ENCODE assay signal across 8 mouse cellular contexts in the genomic region with DNA sequence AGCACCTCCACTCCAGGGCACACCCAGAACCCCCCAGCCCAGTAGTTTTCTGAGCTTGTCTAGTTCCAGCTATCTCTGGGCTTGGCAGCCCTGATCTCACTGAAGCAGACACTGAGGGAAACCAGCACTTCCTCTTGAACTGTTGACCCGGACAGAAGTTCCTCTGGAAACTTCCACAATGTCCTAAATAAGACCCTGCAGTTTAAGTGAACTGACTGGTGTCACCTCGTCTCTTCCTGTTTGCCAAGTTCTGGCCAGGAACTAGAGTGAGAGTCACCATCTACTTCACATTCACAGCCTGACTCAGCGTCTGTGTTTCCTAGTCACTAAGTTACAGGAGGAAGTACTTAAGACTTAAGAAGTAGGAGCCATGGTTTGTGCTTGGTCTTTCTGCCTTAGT. TPM values are rescaled to one million over a fixed set of nuclear protein-coding genes. Genes with fewer than 3 reads are reported as not detected.
DNase-seq lines count a peak whose midpoint lies in the region; ATAC-seq and TF ChIP-seq lines count a peak whose summit lies in the region.

No protein-coding gene starts in this region.

- DNase-seq in gastrocnemius, adult 18-20 months (ENCODE audit: low spot score), result peak; percentile 46
- no peak for DNase-seq in gastrocnemius, postnatal 10 days
- DNase-seq in heart, adult 9 months (ENCODE audit: low spot score in 2 of 2), result peak; percentile 60 to 83
- peak; percentile 42 for DNase-seq in kidney, postnatal 10 days
- DNase-seq in gastrocnemius, postnatal 36 days, result no peak
- DNase-seq in midbrain, postnatal 0 days (ENCODE audit: low spot score), result no peak
- DNase-seq in hindbrain, postnatal 0 days (ENCODE audit: low spot score), result no peak

- H3K4me3 ChIP-seq in midbrain, postnatal 0 days (ENCODE audit: low read depth, low read length), result no peak overlapping the region
- no peak overlapping the region for H3K4me3 ChIP-seq in hindbrain, postnatal 0 days (ENCODE audit: low read length)

- no peak overlapping the region for H3K9ac ChIP-seq in midbrain, postnatal 0 days (replicated peaks; ENCODE audit: low read length, poor library complexity, severe bottlenecking)
- H3K9ac ChIP-seq in hindbrain, postnatal 0 days (replicated peaks; ENCODE audit: low read length), result no peak overlapping the region

- H3K4me2 ChIP-seq in midbrain, postnatal 0 days (ENCODE audit: low read depth, low read length, poor library complexity, severe bottlenecking), result no peak overlapping the region
- H3K4me2 ChIP-seq in hindbrain, postnatal 0 days (ENCODE audit: low read depth, low read length), result no peak overlapping the region

- H3K27me3 ChIP-seq in midbrain, postnatal 0 days (ENCODE audit: insufficient read depth, low read length), result no peaks in the 10 kb centered on the region
- no peaks in the 10 kb centered on the region for H3K27me3 ChIP-seq in hindbrain, postnatal 0 days (ENCODE audit: insufficient read depth, low read length)

- WGBS in midbrain, postnatal 0 days, result 88% methylated on average over 3 of the region's 3 CpGs
- WGBS in hindbrain, postnatal 0 days, result 89% methylated on average over 3 of the region's 3 CpGs

- peak; percentile 70 for ATAC-seq in megakaryocyte progenitor cell, adult 5-6 weeks (replicated peaks; ENCODE audit: poor library complexity)
- no peak for ATAC-seq in midbrain, postnatal 0 days (ENCODE audit: low FRiP score)
- ATAC-seq in hindbrain, postnatal 0 days, result no peak

- no peak overlapping the region for H3K27ac ChIP-seq in midbrain, postnatal 0 days (ENCODE audit: low read depth, low read length)
- no peak overlapping the region for H3K27ac ChIP-seq in hindbrain, postnatal 0 days

- no peaks in the 10 kb centered on the region for H3K4me1 ChIP-seq in midbrain, postnatal 0 days (ENCODE audit: insufficient read depth, low read length)
- 0 out of 2 replicates have a peak, but pooled peaks cover 8% of the 10 kb centered on the region for H3K4me1 ChIP-seq in hindbrain, postnatal 0 days (ENCODE audit: insufficient read depth, low read length)

- no peak for TF ChIP-seq CTCF in midbrain, postnatal 0 days (IDR thresholded peaks at IDR 0.05)
- no peak for TF ChIP-seq CTCF in hindbrain, postnatal 0 days (IDR thresholded peaks at IDR 0.05; ENCODE audit: low read depth)

- H3K36me3 ChIP-seq in midbrain, postnatal 0 days (ENCODE audit: insufficient read depth, low read length), result peaks cover 9% of the 10 kb centered on the region
- H3K36me3 ChIP-seq in hindbrain, postnatal 0 days (ENCODE audit: insufficient read depth, low read length), result peaks cover 5% of the 10 kb centered on the region; the same call in 1 of the 2 replicates

- H3K9me3 ChIP-seq in midbrain, postnatal 0 days (ENCODE audit: low read length), result no peaks in the 10 kb centered on the region
- H3K9me3 ChIP-seq in hindbrain, postnatal 0 days (ENCODE audit: low read length), result no peaks in the 10 kb centered on the region

- intact Hi-C loops in gastrocnemius, postnatal 36 days (cut with DNase I), result loop anchor here (5.0 kb wide), 1 partner anchor 50 kb away; a partner anchor contains a TSS

RNA-seq across cellular contexts. Expression of a gene that starts 52.5 kb away (rescaled TPM):
- total RNA-seq in gastrocnemius, adult 18-20 months (2021), result 10 to 100 TPM; 26.9 to 29.7 TPM
- 10 to 100 TPM; 27.5 to 34.9 TPM for total RNA-seq in gastrocnemius, postnatal 10 days (2021)
- total RNA-seq in megakaryocyte progenitor cell, adult 5-6 weeks (2015), result 0.10 and 0.22 TPM in 2 replicates
- 0.17 and 0.37 TPM in 2 replicates for total RNA-seq in megakaryocyte progenitor cell, adult 5-6 weeks (2017)
- 10 to 100 TPM; 21.3 to 21.6 TPM for total RNA-seq in gastrocnemius, postnatal 36 days (2021)
- total RNA-seq in midbrain, postnatal 0 days (2014; rRNA removed), result 48.1 and 48.7 TPM in 2 replicates
- 36.0 and 37.0 TPM in 2 replicates for polyA plus RNA-seq in midbrain, postnatal 0 days (2015; fragmentation: Nextera tagmentation; extraction: Ambion mirVana)
- total RNA-seq in hindbrain, postnatal 0 days (2014; rRNA removed), result 52.9 and 54.4 TPM in 2 replicates
- 46.7 and 46.8 TPM in 2 replicates for polyA plus RNA-seq in hindbrain, postnatal 0 days (2015; fragmentation: Nextera tagmentation; extraction: Ambion mirVana)

Comparison
In these comparisons a context has a peak if more than half of its experiments do, and no peak if none do; other contexts are left out.
1. DNase-seq: peak in gastrocnemius, adult 18-20 months (single experiment), heart, adult 9 months (2 of 2) and kidney, postnatal 10 days (single experiment); none in gastrocnemius, postnatal 10 days (single experiment), gastrocnemius, postnatal 36 days (0 of 2), midbrain, postnatal 0 days (single experiment) and hindbrain, postnatal 0 days (single experiment).
2. RNA of a gene that starts 52.5 kb away (total RNA-seq): 52.9 to 54.4 TPM in hindbrain, postnatal 0 days, 48.1 to 48.7 TPM in midbrain, postnatal 0 days, 27.5 to 34.9 TPM in gastrocnemius, postnatal 10 days, 26.9 to 29.7 TPM in gastrocnemius, adult 18-20 months and 21.3 to 21.6 TPM in gastrocnemius, postnatal 36 days; 0.10 to 0.37 TPM in megakaryocyte progenitor cell, adult 5-6 weeks; every median in the first group is over 10 times any median in the second.